Mouse (Mus musculus): ENCODE measurements at regions not wholly inside any gene's neighbourhood (a gene's known extent, or its start where the extent isn't known, plus 50 kb on each side); places are given as distances from the start of the nearest gene placed in this dataset.

GRCm38 (mm10) chr3:60240664-60241063, 159.0 kb downstream of the Sucnr1 start:
- no peak overlapping the region for H3K27ac ChIP-seq (ENCODE audit: low read depth, low read length)
- no peaks in the 10 kb centered on the region for H3K9me3 ChIP-seq (ENCODE audit: control insufficient read depth, low read length)
- H3K36me3 ChIP-seq (ENCODE audit: control insufficient read depth, insufficient read depth, low read length): no peaks in the 10 kb centered on the region
- H3K4me1 ChIP-seq (replicated peaks; ENCODE audit: control insufficient read depth, insufficient read depth, low read length): no peaks in the 10 kb centered on the region
- H3K4me2 ChIP-seq: no peak overlapping the region
- DNase-seq (ENCODE audit: low spot score) (no peak), ATAC-seq (replicated peaks; ENCODE audit: low FRiP score) (no peak)
- H3K4me3 ChIP-seq (ENCODE audit: low read depth, low read length): no peak overlapping the region
- H3K27me3 ChIP-seq (replicated peaks; ENCODE audit: control insufficient read depth, insufficient read depth, low read length): no peaks in the 10 kb centered on the region
- H3K9ac ChIP-seq (ENCODE audit: low read depth, low read length): no peak overlapping the region

DNA sequence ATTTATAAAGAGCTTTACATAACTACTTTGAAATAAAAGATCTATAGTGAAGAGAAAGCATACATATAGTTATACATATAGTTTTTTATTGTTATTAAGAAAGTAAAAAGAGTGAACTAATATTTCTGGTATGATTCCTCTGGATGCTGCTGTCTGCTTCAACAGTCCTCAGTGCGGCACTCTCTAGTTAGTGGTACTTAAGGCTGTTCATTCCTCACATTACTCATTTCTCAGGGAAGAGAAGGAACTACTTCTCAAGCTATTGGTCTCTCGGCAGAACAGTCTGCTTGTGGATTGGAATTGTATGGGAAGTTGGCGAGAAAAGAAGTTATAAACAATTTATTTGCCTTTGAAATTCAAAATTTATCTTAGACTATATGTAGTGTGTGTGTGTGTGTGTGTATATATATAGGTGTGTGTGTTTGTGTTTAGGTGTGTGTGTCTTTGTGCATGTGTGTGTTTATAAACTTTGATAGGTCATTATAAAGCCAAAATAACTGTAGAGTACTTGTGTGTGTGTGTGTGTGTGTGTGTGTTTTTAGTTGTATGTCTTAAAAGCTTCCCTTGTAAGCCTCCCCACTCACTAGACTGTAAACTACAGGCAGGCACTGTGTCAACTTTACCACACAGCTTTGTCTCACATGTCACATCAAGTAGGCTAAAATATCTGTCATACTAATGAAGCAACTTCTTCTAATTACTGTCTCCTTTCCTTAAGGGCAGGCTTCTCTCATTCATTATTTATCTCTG, 185.2 kb downstream of the Sucnr1 start:
- H3K9me3 ChIP-seq (ENCODE audit: control insufficient read depth, low read length): no peaks in the 10 kb centered on the region
- 84% methylated on average over 3 of the region's 3 CpGs for WGBS

DNA sequence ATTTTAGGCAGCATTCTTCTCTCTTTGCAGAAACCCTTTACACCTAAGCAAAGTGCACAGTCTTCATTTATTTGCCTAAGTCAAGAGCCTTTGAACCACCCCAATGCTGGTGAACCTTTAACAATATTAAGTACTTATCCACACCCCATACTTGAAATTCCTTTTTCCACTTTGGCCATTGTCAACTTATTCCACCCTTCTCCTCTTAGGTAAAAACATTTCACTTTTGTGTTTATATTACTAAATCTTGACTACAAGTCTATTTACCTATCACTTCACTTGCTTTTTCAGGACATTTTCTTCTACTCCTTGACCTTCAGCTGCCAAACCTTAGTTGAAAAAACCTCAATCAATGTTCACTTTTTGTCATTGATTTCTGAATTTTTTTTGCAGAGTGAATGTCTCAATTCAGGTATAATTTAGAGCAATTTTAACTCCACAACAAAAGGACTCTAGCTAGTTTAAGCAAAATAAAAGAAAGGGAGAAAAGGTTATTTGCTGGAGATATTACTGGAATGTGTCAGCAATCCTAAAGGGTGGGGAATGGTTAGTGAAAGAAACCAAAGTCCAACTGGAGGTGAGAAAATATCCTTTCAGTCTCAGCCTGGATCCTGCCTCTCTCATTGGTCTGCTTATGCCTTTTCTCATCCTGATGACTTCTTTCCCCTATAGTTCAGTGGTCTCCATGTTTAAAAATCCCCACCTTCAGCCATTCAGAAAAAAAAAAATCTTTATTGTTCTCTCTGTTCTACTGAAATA, 185.9 kb downstream of the Sucnr1 start:
- Histone ChIP-seq H3K9ac (ENCODE audit: low read depth, low read length) (no peak overlapping the region), H3K36me3 (ENCODE audit: control insufficient read depth, insufficient read depth, low read length) (no peaks in the 10 kb centered on the region), H3K27me3 (replicated peaks; ENCODE audit: control insufficient read depth, insufficient read depth, low read length) (no peaks in the 10 kb centered on the region), H3K27ac (ENCODE audit: low read depth, low read length) (no peak overlapping the region), H3K4me3 (ENCODE audit: low read depth, low read length) (no peak overlapping the region), H3K4me2 (no peak overlapping the region), H3K9me3 (ENCODE audit: control insufficient read depth, low read length) (no peaks in the 10 kb centered on the region), H3K4me1 (replicated peaks; ENCODE audit: control insufficient read depth, insufficient read depth, low read length) (no peaks in the 10 kb centered on the region)
- DNase-seq (ENCODE audit: low spot score) (no peak), ATAC-seq (replicated peaks; ENCODE audit: low FRiP score) (no peak)

More for the DNA sequence above, 185.2 kb downstream of the Sucnr1 start:
- ATAC-seq (replicated peaks; ENCODE audit: low FRiP score): no peak
- Histone ChIP-seq H3K4me2 (no peak overlapping the region), H3K4me1 (replicated peaks; ENCODE audit: control insufficient read depth, insufficient read depth, low read length) (no peaks in the 10 kb centered on the region), H3K9ac (ENCODE audit: low read depth, low read length) (no peak overlapping the region), H3K27me3 (replicated peaks; ENCODE audit: control insufficient read depth, insufficient read depth, low read length) (no peaks in the 10 kb centered on the region), H3K4me3 (ENCODE audit: low read depth, low read length) (no peak overlapping the region), H3K27ac (ENCODE audit: low read depth, low read length) (no peak overlapping the region), H3K36me3 (ENCODE audit: control insufficient read depth, insufficient read depth, low read length) (no peaks in the 10 kb centered on the region)
- no peak for DNase-seq (ENCODE audit: low spot score)

DNA sequence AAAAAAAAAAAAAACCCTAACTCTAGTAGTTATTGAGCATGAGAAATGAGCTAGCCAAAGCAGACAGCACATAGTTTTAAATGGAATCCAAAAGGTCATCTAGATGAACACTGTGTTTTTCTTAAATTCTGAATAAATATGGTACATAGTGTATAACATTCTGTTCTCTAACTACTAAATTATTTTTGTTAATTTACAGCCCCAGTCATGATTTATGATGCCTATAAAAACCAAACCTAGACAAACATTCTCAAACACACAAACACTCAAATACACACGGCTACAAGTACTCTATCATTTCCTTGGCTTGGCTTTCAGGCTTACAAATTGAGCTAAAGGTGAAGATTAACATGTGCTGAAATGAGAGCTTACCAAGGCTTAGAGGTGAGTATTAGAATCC, 188.8 kb downstream of the Sucnr1 start:
- ATAC-seq (replicated peaks; ENCODE audit: low FRiP score) (no peak), DNase-seq (ENCODE audit: low spot score) (no peak)
- no peaks in the 10 kb centered on the region for H3K36me3 ChIP-seq (ENCODE audit: control insufficient read depth, insufficient read depth, low read length)
- 68% methylated on average over 1 of the region's 1 CpGs for WGBS
- H3K27ac ChIP-seq (ENCODE audit: low read depth, low read length): no peak overlapping the region
- H3K9me3 ChIP-seq (ENCODE audit: control insufficient read depth, low read length): no peaks in the 10 kb centered on the region
- H3K9ac ChIP-seq (ENCODE audit: low read depth, low read length): no peak overlapping the region
- H3K4me3 ChIP-seq (ENCODE audit: low read depth, low read length): no peak overlapping the region
- no peak overlapping the region for H3K4me2 ChIP-seq
- no peaks in the 10 kb centered on the region for H3K27me3 ChIP-seq (replicated peaks; ENCODE audit: control insufficient read depth, insufficient read depth, low read length)
- H3K4me1 ChIP-seq (replicated peaks; ENCODE audit: control insufficient read depth, insufficient read depth, low read length): no peaks in the 10 kb centered on the region

GRCm38 (mm10) chr3:60273744-60274143, 192.1 kb downstream of the Sucnr1 start:
- H3K9ac ChIP-seq (ENCODE audit: low read depth, low read length): no peak overlapping the region
- H3K9me3 ChIP-seq (ENCODE audit: control insufficient read depth, low read length): no peaks in the 10 kb centered on the region
- no peaks in the 10 kb centered on the region for H3K36me3 ChIP-seq (ENCODE audit: control insufficient read depth, insufficient read depth, low read length)
- DNase-seq (ENCODE audit: low spot score) (no peak), ATAC-seq (replicated peaks; ENCODE audit: low FRiP score) (no peak)
- H3K4me1 ChIP-seq (replicated peaks; ENCODE audit: control insufficient read depth, insufficient read depth, low read length): no peaks in the 10 kb centered on the region
- no peak overlapping the region for H3K27ac ChIP-seq (ENCODE audit: low read depth, low read length)
- H3K4me2 ChIP-seq: no peak overlapping the region
- WGBS: 75% methylated on average over 1 of the region's 1 CpGs
- no peaks in the 10 kb centered on the region for H3K27me3 ChIP-seq (replicated peaks; ENCODE audit: control insufficient read depth, insufficient read depth, low read length)
- no peak overlapping the region for H3K4me3 ChIP-seq (ENCODE audit: low read depth, low read length)

GRCm38 (mm10) chr3:60275249-60275838, 193.7 kb downstream of the Sucnr1 start:
- no peak for DNase-seq (ENCODE audit: low spot score)
- Histone ChIP-seq H3K9ac (ENCODE audit: low read depth, low read length) (no peak overlapping the region), H3K27ac (ENCODE audit: low read depth, low read length) (no peak overlapping the region), H3K9me3 (ENCODE audit: control insufficient read depth, low read length) (no peaks in the 10 kb centered on the region), H3K36me3 (ENCODE audit: control insufficient read depth, insufficient read depth, low read length) (no peaks in the 10 kb centered on the region), H3K27me3 (replicated peaks; ENCODE audit: control insufficient read depth, insufficient read depth, low read length) (no peaks in the 10 kb centered on the region), H3K4me3 (ENCODE audit: low read depth, low read length) (no peak overlapping the region), H3K4me2 (no peak overlapping the region), H3K4me1 (replicated peaks; ENCODE audit: control insufficient read depth, insufficient read depth, low read length) (no peaks in the 10 kb centered on the region)
- WGBS: 79% methylated on average over 6 of the region's 6 CpGs
- no peak for ATAC-seq (replicated peaks; ENCODE audit: low FRiP score)

- Histone ChIP-seq H3K4me1 (replicated peaks; ENCODE audit: control insufficient read depth, insufficient read depth, low read length) (no peaks in the 10 kb centered on the region), H3K4me3 (ENCODE audit: low read depth, low read length) (no peak overlapping the region), H3K9me3 (ENCODE audit: control insufficient read depth, low read length) (no peaks in the 10 kb centered on the region), H3K27me3 (replicated peaks; ENCODE audit: control insufficient read depth, insufficient read depth, low read length) (no peaks in the 10 kb centered on the region), H3K4me2 (no peak overlapping the region), H3K36me3 (ENCODE audit: control insufficient read depth, insufficient read depth, low read length) (no peaks in the 10 kb centered on the region), H3K27ac (ENCODE audit: low read depth, low read length) (no peak overlapping the region), H3K9ac (ENCODE audit: low read depth, low read length) (no peak overlapping the region)
- no peak for ATAC-seq (replicated peaks; ENCODE audit: low FRiP score)
- no peak for DNase-seq (ENCODE audit: low spot score)
- 83% methylated on average over 1 of the region's 1 CpGs for WGBS
Observed at GRCm38 (mm10) chr3:60277791-60278190, 194.8 kb upstream of the Mbnl1 start.

DNA sequence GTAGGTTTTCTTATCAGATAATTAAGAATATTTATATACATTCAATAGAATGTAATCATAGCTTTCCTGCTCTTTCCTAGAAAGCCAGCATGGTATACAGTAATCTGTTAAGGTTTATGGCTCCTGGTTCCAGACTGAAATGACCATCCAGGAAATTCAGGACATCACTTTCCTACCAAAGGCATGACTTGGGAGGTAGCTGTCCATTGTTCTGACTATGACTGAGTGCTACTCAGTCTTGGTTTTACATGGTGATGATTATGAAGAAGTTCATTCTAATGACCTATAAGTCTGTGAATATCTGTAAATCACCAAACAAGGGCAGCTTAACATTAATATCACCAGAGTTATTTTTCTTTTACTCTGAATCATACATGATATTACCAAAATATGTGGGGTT, 191.4 kb upstream of the Mbnl1 start:
- DNase-seq (ENCODE audit: low spot score): no peak
- Histone ChIP-seq H3K9me3 (ENCODE audit: control insufficient read depth, low read length) (no peaks in the 10 kb centered on the region), H3K4me3 (ENCODE audit: low read depth, low read length) (no peak overlapping the region), H3K27me3 (replicated peaks; ENCODE audit: control insufficient read depth, insufficient read depth, low read length) (no peaks in the 10 kb centered on the region), H3K4me1 (replicated peaks; ENCODE audit: control insufficient read depth, insufficient read depth, low read length) (no peaks in the 10 kb centered on the region), H3K4me2 (no peak overlapping the region), H3K9ac (ENCODE audit: low read depth, low read length) (no peak overlapping the region), H3K27ac (ENCODE audit: low read depth, low read length) (no peak overlapping the region), H3K36me3 (ENCODE audit: control insufficient read depth, insufficient read depth, low read length) (no peaks in the 10 kb centered on the region)
- ATAC-seq (replicated peaks; ENCODE audit: low FRiP score): no peak

Data from liver, embryonic 11.5 days (tissue).